Mouse (Mus musculus) liver, embryonic 11.5 days (tissue): Measurements from ENCODE around the gene Sit1. TPM values are rescaled to one million over a fixed set of nuclear protein-coding genes. Genes with fewer than 3 reads are reported as not detected.

Experiments used
- ATAC-seq: fragments of 200-750 bp; cut with Nextera tagmentation; replicated peaks from 2 replicates; pipeline ENCODE4 v1.8.0; 2017; ENCODE audit warnings: moderate number of reproducible peaks, mild to moderate bottlenecking, moderate TSS enrichment, moderate library complexity; ENCODE audit not compliant: low FRiP score
- DNase-seq: peaks from one replicate; pipeline ENCODE4 v3.0.0-alpha.2; 2017; ENCODE audit warnings: low spot score
- H3K27ac ChIP-seq: fragments of 300-500 bp; sonication (generic); 2 replicates; pipeline ENCODE4 v1.5.1; 2014; ENCODE audit warnings: mild to moderate bottlenecking, low read depth, low read length, control low read depth
- H3K27me3 ChIP-seq: fragments of 300-500 bp; sonication (generic); replicated peaks from 2 replicates; pipeline ENCODE4 v1.6.1; 2014; ENCODE audit warnings: low read length, mixed read lengths; ENCODE audit not compliant: control insufficient read depth, insufficient read depth
- H3K36me3 ChIP-seq: fragments of 300-500 bp; sonication (generic); 2 replicates; pipeline ENCODE4 v1.6.1; 2014; ENCODE audit warnings: mild to moderate bottlenecking, low read length, moderate library complexity, mixed read lengths; ENCODE audit not compliant: control insufficient read depth, insufficient read depth
- H3K4me1 ChIP-seq: fragments of 300-500 bp; sonication (generic); replicated peaks from 2 replicates; pipeline ENCODE4 v1.6.1; 2014; ENCODE audit warnings: low read length, mixed read lengths; ENCODE audit not compliant: control insufficient read depth, insufficient read depth
- H3K4me2 ChIP-seq: fragments of 300-500 bp; sonication (generic); 2 replicates; pipeline ENCODE4 v1.6.1; 2014; ENCODE audit warnings: mild to moderate bottlenecking, control low read depth, moderate library complexity
- H3K4me3 ChIP-seq: fragments of 300-500 bp; sonication (generic); 2 replicates; pipeline ENCODE4 v1.5.1; 2014; ENCODE audit warnings: low read depth, low read length, control low read depth
- H3K9ac ChIP-seq: fragments of 300-500 bp; sonication (generic); 2 replicates; pipeline ENCODE4 v1.6.1; 2014; ENCODE audit warnings: low read depth, low read length, control low read depth
- H3K9me3 ChIP-seq: fragments of 300-500 bp; sonication (generic); 2 replicates; pipeline ENCODE4 v1.6.1; 2016; ENCODE audit warnings: low read length, inconsistent platforms, mixed read lengths; ENCODE audit not compliant: control insufficient read depth
- WGBS: fragments of 180-500 bp; shearing (Covaris S2); extraction: QIAGEN DNeasy Blood & Tissue Kit; methylation state at CpG from one replicate; pipeline ENCODE4 v1.1.7; 2014; 5-methylcytosine and 5-hydroxymethylcytosine counted together
- polyA plus RNA-seq: library from polyadenylated mRNA; unstranded; fragments of >200 nt; fragmentation: Nextera tagmentation; extraction: Ambion mirVana; gene quantifications from 2 replicates; pipeline ENCODE4 v1.2.1, GENCODE M21; 2014

The Sit1 gene
- polyA plus RNA-seq, 1 experiment from 2014 or later, result not detected

GRCm38 (mm10) chr4:43515764-43516708 is 32.5 kb upstream of the Sit1 start:
- H3K27ac ChIP-seq, result no peak overlapping the region
- no peaks in the 10 kb centered on the region for H3K9me3 ChIP-seq
- WGBS, result 54% methylated on average over 11 of the region's 11 CpGs
- no peak for ATAC-seq
- H3K4me1 ChIP-seq, result peaks cover 8% of the 10 kb centered on the region
- no peak overlapping the region for H3K4me3 ChIP-seq
- H3K9ac ChIP-seq, result no peak overlapping the region
- H3K4me2 ChIP-seq, result no peak overlapping the region
- H3K27me3 ChIP-seq, result peaks cover 8% of the 10 kb centered on the region
- H3K36me3 ChIP-seq, result no peaks in the 10 kb centered on the region
- no peak for DNase-seq

GRCm38 (mm10) chr4:43513791-43514190 is 30.3 kb upstream of the Sit1 start:
- no peak for DNase-seq
- Histone ChIP-seq H3K27me3 (peaks cover under 1% of the 10 kb centered on the region), H3K4me3 (no peak overlapping the region), H3K36me3 (no peaks in the 10 kb centered on the region), H3K4me1 (peaks cover 12% of the 10 kb centered on the region), H3K9me3 (no peaks in the 10 kb centered on the region), H3K4me2 (no peak overlapping the region), H3K9ac (no peak overlapping the region), H3K27ac (no peak overlapping the region)
- WGBS, result 79% methylated on average over 4 of the region's 4 CpGs
- no peak for ATAC-seq

- ATAC-seq (no peak), DNase-seq (no peak)
- no peak overlapping the region for H3K4me3 ChIP-seq
- H3K27me3 ChIP-seq, result no peaks in the 10 kb centered on the region; the same call in 1 of the 2 replicates
- H3K36me3 ChIP-seq, result no peaks in the 10 kb centered on the region
- H3K27ac ChIP-seq, result no peak overlapping the region
- 78% methylated on average over 4 of the region's 4 CpGs for WGBS
- H3K4me2 ChIP-seq, result no peak overlapping the region
- peaks cover 12% of the 10 kb centered on the region for H3K4me1 ChIP-seq
- no peak overlapping the region for H3K9ac ChIP-seq
- no peaks in the 10 kb centered on the region for H3K9me3 ChIP-seq
Observed at GRCm38 (mm10) chr4:43513300-43513699, 29.8 kb upstream of the Sit1 start.

- no peak for ATAC-seq
- Histone ChIP-seq H3K4me1 (peaks cover 16% of the 10 kb centered on the region), H3K4me2 (no peak overlapping the region; the same call in 1 of the 2 replicates), H3K27me3 (no peaks in the 10 kb centered on the region; the same call in none of the 2 replicates), H3K27ac (no peak overlapping the region), H3K4me3 (no peak overlapping the region), H3K9me3 (no peaks in the 10 kb centered on the region), H3K36me3 (no peaks in the 10 kb centered on the region), H3K9ac (no peak overlapping the region)
- WGBS, result 58% methylated on average over 7 of the region's 7 CpGs
- peak; percentile 28 for DNase-seq
Observed at GRCm38 (mm10) chr4:43512653-43513052, 29.1 kb upstream of the Sit1 start.

- H3K36me3 ChIP-seq, result no peaks in the 10 kb centered on the region
- no peak overlapping the region for H3K4me2 ChIP-seq
- no peak overlapping the region for H3K9ac ChIP-seq
- H3K9me3 ChIP-seq, result no peaks in the 10 kb centered on the region
- ATAC-seq (no peak), DNase-seq (no peak)
- H3K4me1 ChIP-seq, result peaks cover 16% of the 10 kb centered on the region
- H3K27ac ChIP-seq, result no peak overlapping the region
- WGBS, result 61% methylated on average over 19 of the region's 19 CpGs
- H3K4me3 ChIP-seq, result no peak overlapping the region
- H3K27me3 ChIP-seq, result peaks cover 2% of the 10 kb centered on the region
Observed at GRCm38 (mm10) chr4:43511675-43512454, 28.3 kb upstream of the Sit1 start.

GRCm38 (mm10) chr4:43509109-43509508 is 25.6 kb upstream of the Sit1 start:
- peaks cover 6% of the 10 kb centered on the region for H3K27me3 ChIP-seq
- H3K9ac ChIP-seq, result peak overlapping the region; percentile 72
- peak overlapping the region; percentile 64 for H3K4me3 ChIP-seq
- peaks cover 18% of the 10 kb centered on the region for H3K4me1 ChIP-seq
- 35% methylated on average over 9 of the region's 9 CpGs for WGBS
- H3K9me3 ChIP-seq, result no peaks in the 10 kb centered on the region
- ATAC-seq (no peak), DNase-seq (no peak)
- H3K4me2 ChIP-seq, result peak overlapping the region; percentile 88
- no peaks in the 10 kb centered on the region for H3K36me3 ChIP-seq
- peak overlapping the region; percentile 32; the same call in 1 of the 2 replicates for H3K27ac ChIP-seq

- DNase-seq, result peak; percentile 76
- peak; percentile 83 for ATAC-seq
- no peaks in the 10 kb centered on the region for H3K9me3 ChIP-seq
- H3K36me3 ChIP-seq, result no peaks in the 10 kb centered on the region
- peaks cover 6% of the 10 kb centered on the region for H3K27me3 ChIP-seq
- 3% methylated on average over 13 of the region's 13 CpGs for whole genome bisulfite sequencing
- peaks cover 19% of the 10 kb centered on the region for H3K4me1 ChIP-seq
- peak overlapping the region; percentile 72 for H3K9ac ChIP-seq
- peak overlapping the region; percentile 64 for H3K4me3 ChIP-seq
- peak overlapping the region; percentile 32; the same call in 1 of the 2 replicates for H3K27ac ChIP-seq
- H3K4me2 ChIP-seq, result peak overlapping the region; percentile 88
Observed at GRCm38 (mm10) chr4:43508666-43508997, 25.1 kb upstream of the Sit1 start.

GRCm38 (mm10) chr4:43507938-43508665 is 24.6 kb upstream of the Sit1 start:
- no peak overlapping the region; the same call in 1 of the 2 replicates for H3K27ac ChIP-seq
- peak overlapping the region; percentile 64 for H3K4me3 ChIP-seq
- H3K9me3 ChIP-seq, result no peaks in the 10 kb centered on the region
- DNase-seq, result no peak
- no peaks in the 10 kb centered on the region for H3K36me3 ChIP-seq
- H3K27me3 ChIP-seq, result peaks cover 6% of the 10 kb centered on the region
- WGBS, result 12% methylated on average over 22 of the region's 22 CpGs
- ATAC-seq, result peak; percentile 35
- H3K4me2 ChIP-seq, result peak overlapping the region; percentile 88
- peak overlapping the region; percentile 72 for H3K9ac ChIP-seq
- peaks cover 19% of the 10 kb centered on the region for H3K4me1 ChIP-seq
